Mouse (Mus musculus) heart, postnatal 0 days (tissue): ENCODE results near the gene Rex1bd. TPM values are rescaled to one million over a fixed set of nuclear protein-coding genes. Genes with fewer than 3 reads are reported as not detected.

Experiments used
- ATAC-seq: fragments of 200-750 bp; cut with Nextera tagmentation; 2 replicates; pipeline ENCODE4 v1.8.0; 2017; ENCODE audit warnings: low read depth, moderate number of reproducible peaks, moderate library complexity; ENCODE audit not compliant: insufficient read depth
- DNase-seq: peaks from one replicate; pipeline ENCODE4 v3.0.0-alpha.2; 2016; ENCODE audit warnings: low spot score
- H3K27ac ChIP-seq: fragments of 300-500 bp; sonication (generic); 2 replicates; pipeline ENCODE4 v1.5.1; 2014; ENCODE audit warnings: low read depth, mild to moderate bottlenecking
- H3K27me3 ChIP-seq: fragments of 300-500 bp; sonication (generic); 2 replicates; pipeline ENCODE4 v1.6.1; 2014; ENCODE audit warnings: low read length, mixed read lengths; ENCODE audit not compliant: control insufficient read depth, insufficient read depth
- H3K36me3 ChIP-seq: fragments of 300-500 bp; sonication (generic); replicated peaks from 2 replicates; pipeline ENCODE4 v1.6.1; 2014; ENCODE audit warnings: low read length, mixed read lengths; ENCODE audit not compliant: control insufficient read depth, insufficient read depth
- H3K4me1 ChIP-seq: fragments of 300-500 bp; sonication (generic); 2 replicates; pipeline ENCODE4 v1.6.1; 2014; ENCODE audit warnings: antibody characterized with exemption; ENCODE audit not compliant: control insufficient read depth, insufficient read depth
- H3K4me2 ChIP-seq: fragments of 300-500 bp; sonication (generic); 2 replicates; pipeline ENCODE4 v1.6.1; 2014; ENCODE audit warnings: low read depth, mild to moderate bottlenecking, low read length, moderate library complexity
- H3K4me3 ChIP-seq: fragments of 300-500 bp; sonication (generic); 2 replicates; pipeline ENCODE4 v1.5.1; 2014; ENCODE audit warnings: low read depth, low read length
- H3K9ac ChIP-seq: fragments of 300-500 bp; sonication (generic); replicated peaks from 2 replicates; pipeline ENCODE4 v1.6.1; 2014; ENCODE audit warnings: low read depth, low read length, mixed read lengths
- H3K9me3 ChIP-seq: fragments of 300-500 bp; sonication (generic); replicated peaks from 2 replicates; pipeline ENCODE4 v1.6.1; 2016; ENCODE audit warnings: low read length; ENCODE audit not compliant: control insufficient read depth
- CTCF ChIP-seq: IDR thresholded peaks from 2 replicates; pipeline ENCODE4 v1.5.1; 2016; ENCODE audit warnings: antibody characterized with exemption, control low read depth, low read depth
- EP300 ChIP-seq: IDR thresholded peaks from 2 replicates; pipeline ENCODE4 v1.6.1; 2016; ENCODE audit warnings: antibody characterized with exemption, low read depth
- WGBS: fragments of 180-500 bp; shearing (Covaris S2); extraction: QIAGEN DNeasy Blood & Tissue Kit; methylation state at CpG from one replicate; pipeline ENCODE4 v1.1.7; 2014; 5-methylcytosine and 5-hydroxymethylcytosine counted together
- polyA plus RNA-seq: library from polyadenylated mRNA; unstranded; fragments of >200 nt; fragmentation: Nextera tagmentation; extraction: Ambion mirVana; gene quantifications from 2 replicates; pipeline ENCODE4 v1.2.1, GENCODE M21; 2015
- total RNA-seq: library from RNA; depleted of rRNA; stranded (reverse); fragments of >200 nt; gene quantifications from 2 replicates; pipeline ENCODE4 v1.2.3, GENCODE M21; 2014; ENCODE audit warnings: low replicate concordance

Gene Rex1bd
- total and polyA plus RNA-seq, 2 experiments from 2014 or later: 139 to 145 TPM

DNA sequence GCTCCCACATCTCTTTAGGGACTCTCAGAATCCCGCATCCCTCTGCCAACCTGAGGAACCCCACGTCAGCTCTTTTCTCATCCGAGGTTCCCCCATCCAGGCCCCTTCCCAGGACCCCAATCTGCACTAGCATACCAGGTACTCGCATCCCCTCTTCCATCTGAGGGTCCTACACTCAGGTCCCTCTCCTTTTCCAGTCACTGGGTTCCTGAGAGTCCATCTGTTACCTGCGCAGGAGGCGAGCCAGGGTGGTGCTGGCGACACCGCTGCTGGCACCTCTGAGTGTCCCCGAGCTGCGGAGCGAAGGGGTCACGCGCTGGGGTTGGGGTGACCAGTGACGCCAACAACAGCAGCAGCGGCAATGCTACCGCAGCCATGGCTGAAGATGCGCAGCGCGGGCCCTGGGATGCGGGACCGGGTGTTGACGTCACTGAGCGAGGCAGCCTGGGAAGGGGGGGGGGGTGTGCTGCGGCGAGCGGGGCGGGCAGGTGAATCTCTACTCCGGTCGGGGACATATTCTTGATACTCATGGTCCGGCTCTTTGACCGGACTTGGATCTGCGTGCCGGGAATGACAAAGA is 19.5 kb downstream of the Rex1bd start, which contains the start of gene Tmem59l:
Tmem59l (minus strand) TSS at position 418 of the 580 bp plus-strand sequence.
- peaks cover 15% of the 10 kb centered on the region for H3K4me1 ChIP-seq
- no peak within 1 kb of the TSS for H3K27ac ChIP-seq
- TF ChIP-seq CTCF: no peak
- no peak for TF ChIP-seq EP300
- ATAC-seq (no peak), DNase-seq (no peak)
- no peaks in the 10 kb centered on the region for H3K9me3 ChIP-seq
- no peaks in the 10 kb centered on the region for H3K36me3 ChIP-seq
- peak within 1 kb of the TSS; percentile 57 for H3K4me2 ChIP-seq
- H3K9ac ChIP-seq: no peak within 1 kb of the TSS
- H3K4me3 ChIP-seq: peak within 1 kb of the TSS; percentile 38
- 8% methylated on average over 33 of the region's 33 CpGs for WGBS
- peaks cover 95% of the 10 kb centered on the region for H3K27me3 ChIP-seq

DNA sequence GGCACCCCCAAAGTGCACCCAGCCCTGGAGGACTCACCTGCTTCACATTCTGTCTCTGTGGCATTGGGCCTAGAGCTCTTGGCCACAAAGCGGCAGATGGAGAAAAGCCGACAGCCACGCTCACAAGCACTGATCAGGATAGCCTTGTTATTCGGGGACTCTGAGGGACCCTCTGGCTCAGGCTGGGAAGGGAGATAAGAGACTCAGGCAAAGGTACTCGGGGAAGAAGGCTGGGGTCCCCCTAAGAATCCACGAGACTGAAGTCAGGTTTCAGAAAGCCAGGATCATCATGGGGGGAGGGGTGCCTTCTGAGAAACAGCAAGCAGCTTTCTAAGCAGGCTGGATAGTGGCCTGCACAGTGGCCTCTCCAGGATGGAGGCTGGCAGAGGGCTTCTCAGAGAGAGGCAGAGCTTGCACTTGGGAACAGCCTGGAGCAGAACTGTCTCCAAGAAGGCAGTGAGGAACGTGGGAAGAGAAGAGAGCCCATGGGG is 20.3 kb downstream of the Rex1bd start:
- H3K27me3 ChIP-seq: peaks cover 94% of the 10 kb centered on the region
- H3K4me2 ChIP-seq: no peak overlapping the region
- TF ChIP-seq EP300: no peak
- no peak for TF ChIP-seq CTCF
- no peaks in the 10 kb centered on the region for H3K36me3 ChIP-seq
- H3K9me3 ChIP-seq: no peaks in the 10 kb centered on the region
- DNase-seq (no peak), ATAC-seq (no peak)
- H3K27ac ChIP-seq: no peak overlapping the region
- 52% methylated on average over 7 of the region's 7 CpGs for WGBS
- H3K4me3 ChIP-seq: no peak overlapping the region
- H3K9ac ChIP-seq: no peak overlapping the region
- peaks cover 15% of the 10 kb centered on the region for H3K4me1 ChIP-seq

DNA sequence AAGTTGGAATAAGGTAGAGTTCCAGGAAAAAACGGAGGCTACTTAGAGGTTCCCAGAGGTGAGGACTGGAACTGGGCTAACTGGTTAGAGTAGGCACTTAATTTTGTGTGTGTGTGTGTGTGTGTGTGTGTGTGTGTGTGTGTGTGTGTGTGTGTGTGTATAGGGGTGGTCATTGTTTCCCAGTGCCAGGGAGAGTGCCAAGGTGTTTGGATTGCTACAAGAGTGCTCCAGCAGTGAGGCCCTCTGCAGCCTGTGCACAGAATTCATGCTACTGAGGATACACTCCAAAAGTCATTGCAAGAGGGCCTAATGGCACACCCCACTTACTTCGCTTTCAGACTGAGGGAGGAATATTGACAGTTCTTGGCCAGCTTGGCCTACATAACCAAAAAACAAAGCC is 23.6 kb downstream of the Rex1bd start:
- Histone ChIP-seq H3K27me3 (peaks cover 67% of the 10 kb centered on the region), H3K4me1 (peaks cover 3% of the 10 kb centered on the region; the same call in 1 of the 2 replicates), H3K36me3 (no peaks in the 10 kb centered on the region), H3K4me2 (no peak overlapping the region), H3K4me3 (no peak overlapping the region), H3K9ac (no peak overlapping the region), H3K9me3 (no peaks in the 10 kb centered on the region), H3K27ac (no peak overlapping the region)
- DNase-seq: no peak
- TF ChIP-seq EP300 (no peak), CTCF (no peak)
- ATAC-seq: no peak
- whole genome bisulfite sequencing: 44% methylated on average over 2 of the region's 2 CpGs

DNA sequence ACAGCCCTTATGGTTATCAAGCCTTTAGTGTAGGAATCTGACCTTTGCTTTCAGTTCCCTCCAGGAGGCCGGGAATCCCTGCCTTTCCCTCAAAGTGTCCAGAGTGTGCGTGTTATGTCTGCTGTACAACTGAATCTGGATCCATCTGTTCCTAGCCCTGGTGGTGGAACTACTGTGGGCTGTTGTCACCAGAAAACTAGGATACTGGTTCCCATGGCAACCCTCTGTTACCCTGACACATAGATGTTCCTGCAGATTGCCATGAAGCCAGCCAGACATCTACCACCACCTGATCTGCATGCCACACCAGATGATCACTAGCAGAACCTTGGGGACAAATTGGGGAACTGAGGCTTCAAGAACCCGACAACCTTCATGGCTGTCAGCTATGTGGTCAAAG is 24.6 kb downstream of the Rex1bd start:
- Histone ChIP-seq H3K4me2 (no peak overlapping the region), H3K4me1 (peaks cover 6% of the 10 kb centered on the region; the same call in 1 of the 2 replicates), H3K4me3 (no peak overlapping the region), H3K9ac (no peak overlapping the region), H3K9me3 (no peaks in the 10 kb centered on the region), H3K27me3 (peaks cover 58% of the 10 kb centered on the region), H3K27ac (no peak overlapping the region), H3K36me3 (no peaks in the 10 kb centered on the region)
- WGBS: 64% methylated on average over 3 of the region's 3 CpGs
- ATAC-seq: no peak
- TF ChIP-seq CTCF: no peak
- DNase-seq: no peak

DNA sequence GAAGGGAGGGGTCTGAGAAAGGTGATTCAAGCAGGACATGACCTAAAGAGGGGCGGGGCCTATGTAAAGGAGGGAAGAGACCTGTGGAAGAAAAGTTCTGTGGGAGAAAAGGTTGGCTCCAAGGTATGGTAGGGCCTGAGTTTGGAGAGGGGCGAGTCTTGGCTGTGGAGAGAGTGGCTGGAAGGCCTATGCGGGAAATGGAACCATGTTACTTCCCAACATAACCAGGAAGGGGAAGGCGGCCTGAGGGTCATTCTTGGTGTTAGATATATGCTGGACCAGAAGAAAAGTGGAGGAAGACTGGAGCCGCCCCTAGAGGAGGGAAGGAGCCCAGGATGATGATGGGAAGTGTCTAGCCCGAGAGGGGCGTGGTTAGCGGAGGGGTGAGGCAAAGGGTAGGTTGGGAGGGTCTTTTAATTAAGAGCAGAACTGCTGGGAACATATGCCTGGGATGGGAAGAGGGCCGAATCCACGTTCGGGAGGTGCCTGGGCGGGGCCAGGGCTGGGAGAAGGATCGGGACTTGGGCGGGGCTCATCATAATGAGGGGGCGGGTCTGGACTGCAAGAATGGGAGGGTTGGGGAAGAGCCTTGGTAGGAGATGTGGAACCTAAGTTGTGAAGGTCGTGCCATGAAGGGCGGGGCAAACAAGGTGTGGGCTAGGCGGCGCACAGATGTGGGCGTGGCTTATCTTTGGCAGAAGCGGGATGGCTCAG is 29.1 kb downstream of the Rex1bd start:
- H3K4me1 ChIP-seq: peaks cover 14% of the 10 kb centered on the region
- TF ChIP-seq EP300: no peak
- TF ChIP-seq CTCF: no peak
- 3% methylated on average over 20 of the region's 21 CpGs for WGBS
- no peaks in the 10 kb centered on the region for H3K36me3 ChIP-seq
- peaks cover 17% of the 10 kb centered on the region; the same call in 1 of the 2 replicates for H3K27me3 ChIP-seq
- no peak overlapping the region for H3K9ac ChIP-seq
- H3K4me3 ChIP-seq: peak overlapping the region; percentile 82
- H3K4me2 ChIP-seq: peak overlapping the region; percentile 85
- no peak overlapping the region for H3K27ac ChIP-seq
- no peaks in the 10 kb centered on the region for H3K9me3 ChIP-seq
- DNase-seq (no peak), ATAC-seq (peak; percentile 12; the same call in 1 of the 2 replicates)
